12 mouse cellular contexts compared by ENCODE assay signal in genomic region chr4:100793147-100793546, GRCm38 (mm10). TPM values are rescaled to one million over a fixed set of nuclear protein-coding genes. Genes with fewer than 3 reads are reported as not detected.
DNase-seq lines count a peak whose midpoint lies in the region; ATAC-seq and TF ChIP-seq lines count a peak whose summit lies in the region.
"Had no signal": no experiment of that assay in that cellular context is flagged by ENCODE, and none has a peak within 500 bp of the region (broad histone marks: within the 10 kb centered on the region; RNA-seq: fewer than 3 reads in every experiment).

No protein-coding gene starts in this region.

- no peak for TF ChIP-seq CTCF in kidney, postnatal 0 days (IDR thresholded peaks at IDR 0.05; ENCODE audit: low read depth)

- peak; percentile 43 for DNase-seq in hindbrain, embryonic 11.5 days (ENCODE audit: low spot score)
- DNase-seq in hindbrain, embryonic 14.5 days (ENCODE audit: low spot score) = no peak
- peak; percentile 75 for DNase-seq in kidney, postnatal 0 days (ENCODE audit: low spot score)
- peak; percentile 69 for DNase-seq in mesoderm, embryonic 11.5 days (ENCODE audit: low read depth, low spot score)
- no peak for DNase-seq in left cerebral cortex, adult 18-20 months (ENCODE audit: low spot score in 2 of 2)
- DNase-seq: heart, postnatal 14 days; left cerebral cortex, postnatal 4 days had no signal

- H3K9ac ChIP-seq in hindbrain, embryonic 11.5 days (ENCODE audit: low read depth, low read length) = no peak overlapping the region
- H3K9ac ChIP-seq in hindbrain, embryonic 13.5 days = no peak overlapping the region
- no peak overlapping the region for H3K9ac ChIP-seq in hindbrain, embryonic 14.5 days
- no peak overlapping the region for H3K9ac ChIP-seq in kidney, postnatal 0 days (ENCODE audit: low read depth, low read length)
- H3K9ac ChIP-seq in heart, embryonic 12.5 days = no peak overlapping the region
- H3K9ac ChIP-seq in forebrain, embryonic 15.5 days (replicated peaks) = no peak overlapping the region
- H3K9ac ChIP-seq: embryonic facial prominence, embryonic 12.5 days had no signal

- H3K27me3 ChIP-seq in hindbrain, embryonic 11.5 days (ENCODE audit: control insufficient read depth, insufficient read depth, low read length) = no peaks in the 10 kb centered on the region
- no peaks in the 10 kb centered on the region for H3K27me3 ChIP-seq in hindbrain, embryonic 13.5 days
- H3K27me3 ChIP-seq in hindbrain, embryonic 14.5 days (ENCODE audit: control insufficient read depth, insufficient read depth, low read length) = no peaks in the 10 kb centered on the region
- H3K27me3 ChIP-seq in kidney, postnatal 0 days (ENCODE audit: insufficient read depth, low read length) = no peaks in the 10 kb centered on the region
- H3K27me3 ChIP-seq in heart, embryonic 12.5 days (replicated peaks) = no peaks in the 10 kb centered on the region
- H3K27me3 ChIP-seq in forebrain, embryonic 15.5 days = no peaks in the 10 kb centered on the region
- H3K27me3 ChIP-seq: embryonic facial prominence, embryonic 12.5 days had no signal

- 8% methylated on average over 2 of the region's 2 CpGs for WGBS in hindbrain, embryonic 11.5 days
- WGBS in hindbrain, embryonic 13.5 days = 3% methylated on average over 2 of the region's 2 CpGs
- WGBS in hindbrain, embryonic 14.5 days = 2% methylated on average over 2 of the region's 2 CpGs
- 17% methylated on average over 2 of the region's 2 CpGs for whole genome bisulfite sequencing in kidney, postnatal 0 days
- 35% methylated on average over 2 of the region's 2 CpGs for WGBS in heart, embryonic 12.5 days
- 6% methylated on average over 2 of the region's 2 CpGs for WGBS in forebrain, embryonic 15.5 days

- no peaks in the 10 kb centered on the region for H3K9me3 ChIP-seq in hindbrain, embryonic 11.5 days (ENCODE audit: control insufficient read depth, low read length)
- no peaks in the 10 kb centered on the region for H3K9me3 ChIP-seq in hindbrain, embryonic 13.5 days
- H3K9me3 ChIP-seq in hindbrain, embryonic 14.5 days (ENCODE audit: control insufficient read depth, low read length) = no peaks in the 10 kb centered on the region
- H3K9me3 ChIP-seq in kidney, postnatal 0 days (replicated peaks; ENCODE audit: low read length) = no peaks in the 10 kb centered on the region
- H3K9me3 ChIP-seq in heart, embryonic 12.5 days (replicated peaks) = no peaks in the 10 kb centered on the region
- no peaks in the 10 kb centered on the region for H3K9me3 ChIP-seq in forebrain, embryonic 15.5 days
- H3K9me3 ChIP-seq: embryonic facial prominence, embryonic 12.5 days had no signal

- no peak for ATAC-seq in hindbrain, embryonic 11.5 days (ENCODE audit: low FRiP score)
- no peak for ATAC-seq in hindbrain, embryonic 13.5 days (ENCODE audit: low FRiP score)
- ATAC-seq in hindbrain, embryonic 14.5 days (ENCODE audit: low FRiP score) = no peak
- ATAC-seq in kidney, postnatal 0 days (replicated peaks; ENCODE audit: low FRiP score, low read depth) = peak; percentile 77
- no peak for ATAC-seq in heart, embryonic 12.5 days (ENCODE audit: insufficient number of reproducible peaks, low FRiP score)
- ATAC-seq in forebrain, embryonic 15.5 days (replicated peaks) = no peak

- no peaks in the 10 kb centered on the region for H3K36me3 ChIP-seq in hindbrain, embryonic 11.5 days (ENCODE audit: control insufficient read depth, insufficient read depth, low read length)
- no peaks in the 10 kb centered on the region for H3K36me3 ChIP-seq in hindbrain, embryonic 13.5 days
- no peaks in the 10 kb centered on the region for H3K36me3 ChIP-seq in hindbrain, embryonic 14.5 days (replicated peaks; ENCODE audit: control insufficient read depth, insufficient read depth)
- H3K36me3 ChIP-seq in kidney, postnatal 0 days (ENCODE audit: insufficient read depth, low read length) = no peaks in the 10 kb centered on the region
- H3K36me3 ChIP-seq in heart, embryonic 12.5 days = no peaks in the 10 kb centered on the region
- H3K36me3 ChIP-seq in forebrain, embryonic 15.5 days = no peaks in the 10 kb centered on the region
- H3K36me3 ChIP-seq: embryonic facial prominence, embryonic 12.5 days had no signal

- H3K4me2 ChIP-seq in hindbrain, embryonic 11.5 days (replicated peaks; ENCODE audit: low read depth, low read length) = no peak overlapping the region
- no peak overlapping the region for H3K4me2 ChIP-seq in hindbrain, embryonic 13.5 days
- H3K4me2 ChIP-seq in hindbrain, embryonic 14.5 days (replicated peaks) = no peak overlapping the region
- H3K4me2 ChIP-seq in kidney, postnatal 0 days (ENCODE audit: low read length) = no peak overlapping the region
- no peak overlapping the region for H3K4me2 ChIP-seq in heart, embryonic 12.5 days
- no peak overlapping the region for H3K4me2 ChIP-seq in forebrain, embryonic 15.5 days (replicated peaks)
- H3K4me2 ChIP-seq: embryonic facial prominence, embryonic 12.5 days had no signal

- peaks cover 4% of the 10 kb centered on the region; the same call in 1 of the 2 replicates for H3K4me1 ChIP-seq in hindbrain, embryonic 11.5 days (replicated peaks; ENCODE audit: control insufficient read depth, insufficient read depth, low read length)
- H3K4me1 ChIP-seq in hindbrain, embryonic 13.5 days (replicated peaks) = peaks cover 42% of the 10 kb centered on the region
- H3K4me1 ChIP-seq in hindbrain, embryonic 14.5 days (replicated peaks; ENCODE audit: control insufficient read depth, insufficient read depth, low read length) = peaks cover 21% of the 10 kb centered on the region
- peaks cover 14% of the 10 kb centered on the region for H3K4me1 ChIP-seq in kidney, postnatal 0 days (replicated peaks; ENCODE audit: insufficient read depth, low read length)
- peaks cover 11% of the 10 kb centered on the region for H3K4me1 ChIP-seq in heart, embryonic 12.5 days (replicated peaks)
- H3K4me1 ChIP-seq in forebrain, embryonic 15.5 days = 0 out of 2 replicates have a peak, but pooled peaks cover 21% of the 10 kb centered on the region

- no peak overlapping the region for H3K27ac ChIP-seq in hindbrain, embryonic 11.5 days (ENCODE audit: low read depth, low read length)
- H3K27ac ChIP-seq in hindbrain, embryonic 13.5 days = no peak overlapping the region
- H3K27ac ChIP-seq in hindbrain, embryonic 14.5 days = 0 out of 2 replicates have a peak overlapping the region, but pooled peaks have one; percentile 2
- peak overlapping the region; percentile 3; the same call in 1 of the 2 replicates for H3K27ac ChIP-seq in kidney, postnatal 0 days
- no peak overlapping the region for H3K27ac ChIP-seq in heart, embryonic 12.5 days (ENCODE audit: poor library complexity, severe bottlenecking)
- no peak overlapping the region for H3K27ac ChIP-seq in forebrain, embryonic 15.5 days (replicated peaks)
- H3K27ac ChIP-seq: embryonic facial prominence, embryonic 12.5 days had no signal

- H3K4me3 ChIP-seq in hindbrain, embryonic 11.5 days (ENCODE audit: low read depth, low read length) = no peak overlapping the region
- H3K4me3 ChIP-seq in hindbrain, embryonic 13.5 days = no peak overlapping the region
- no peak overlapping the region for H3K4me3 ChIP-seq in hindbrain, embryonic 14.5 days (replicated peaks; ENCODE audit: low read length)
- no peak overlapping the region for H3K4me3 ChIP-seq in kidney, postnatal 0 days (replicated peaks; ENCODE audit: low read depth, low read length)
- no peak overlapping the region for H3K4me3 ChIP-seq in heart, embryonic 12.5 days
- no peak overlapping the region for H3K4me3 ChIP-seq in forebrain, embryonic 15.5 days
- H3K4me3 ChIP-seq: embryonic facial prominence, embryonic 12.5 days had no signal

RNA-seq across cellular contexts. Expression of gene Cachd1, which starts 16.7 kb away (rescaled TPM):
- polyA plus RNA-seq in hindbrain, embryonic 11.5 days (2014; fragmentation: Nextera tagmentation; extraction: Ambion mirVana) = 23.4 and 26.0 TPM in 2 replicates
- 16.7 and 21.7 TPM in 2 replicates for polyA plus RNA-seq in hindbrain, embryonic 13.5 days (2015; fragmentation: Nextera tagmentation; extraction: Ambion mirVana)
- 21.6 and 28.5 TPM in 2 replicates for polyA plus RNA-seq in hindbrain, embryonic 14.5 days (2014; fragmentation: Nextera tagmentation; extraction: Ambion mirVana)
- polyA plus RNA-seq in kidney, postnatal 0 days (2015; fragmentation: Nextera tagmentation; extraction: Ambion mirVana) = 11.7 and 12.2 TPM in 2 replicates
- total RNA-seq in left cerebral cortex, adult 18-20 months (2021) = 10 to 100 TPM in 1 of 2 experiments, 1 to 10 TPM in 1; 9.9 to 16.4 TPM
- polyA plus RNA-seq in heart, embryonic 12.5 days (2016; fragmentation: Nextera tagmentation; extraction: Ambion mirVana) = 11.5 and 12.5 TPM in 2 replicates
- 18.1 and 20.3 TPM in 2 replicates for polyA plus RNA-seq in forebrain, embryonic 15.5 days (2015; fragmentation: Nextera tagmentation; extraction: Ambion mirVana)
- total RNA-seq: monocyte, adult 5-6 weeks had no signal

Comparison
In these comparisons a context has a peak if more than half of its experiments do, and no peak if none do; other contexts are left out.
1. DNase-seq: peak in hindbrain, embryonic 11.5 days (single experiment), kidney, postnatal 0 days (single experiment) and mesoderm, embryonic 11.5 days (single experiment); none in hindbrain, embryonic 14.5 days (single experiment) and left cerebral cortex, adult 18-20 months (0 of 2).
2. H3K27ac ChIP-seq: peak in hindbrain, embryonic 14.5 days (single experiment) and kidney, postnatal 0 days (single experiment); none in hindbrain, embryonic 11.5 days (single experiment), hindbrain, embryonic 13.5 days (single experiment), heart, embryonic 12.5 days (single experiment) and forebrain, embryonic 15.5 days (single experiment).